Mouse (Mus musculus): ENCODE data around the gene Patj. TPM values are rescaled to one million over a fixed set of nuclear protein-coding genes. Genes with fewer than 3 reads are reported as not detected.
"Not testable (repeated sequence)": the region's sequence is repeated elsewhere in the genome, so short reads cannot be mapped to it uniquely, and the experiment has no call there.

Gene Patj
- polyA plus RNA-seq, 1 experiment: 124 TPM

GRCm38 (mm10) chr4:98698921-98699320, 303.3 kb downstream of the Patj start:
- WGBS: 74% methylated on average over 3 of the region's 3 CpGs
- no peak for DNase-seq
- TF ChIP-seq CTCF (IDR thresholded peaks at IDR 0.05; ENCODE audit: borderline replicate concordance, insufficient read depth, low read depth, low read length): no peak
- TF ChIP-seq POLR2A (IDR thresholded peaks at IDR 0.05; ENCODE audit: borderline replicate concordance, insufficient read depth, low read length): no peak
- no peaks in the 10 kb centered on the region for H3K27me3 ChIP-seq (ENCODE audit: control insufficient read depth, insufficient read depth, low read length)
- no peak overlapping the region for H3K27ac ChIP-seq (ENCODE audit: insufficient read depth, low read length)
- H3K4me1 ChIP-seq (ENCODE audit: control insufficient read depth, insufficient read depth, low read length): peaks cover 6% of the 10 kb centered on the region; the same call in 1 of the 2 replicates
- H3K4me3 ChIP-seq (replicated peaks; ENCODE audit: insufficient read depth, low read depth, low read length): no peak overlapping the region

GRCm38 (mm10) chr4:98700156-98700555, 304.6 kb downstream of the Patj start:
- WGBS: 67% methylated on average over 3 of the region's 3 CpGs
- no peak for DNase-seq
- Histone ChIP-seq H3K4me3 (replicated peaks; ENCODE audit: insufficient read depth, low read depth, low read length) (no peak overlapping the region), H3K27me3 (ENCODE audit: control insufficient read depth, insufficient read depth, low read length) (no peaks in the 10 kb centered on the region), H3K4me1 (ENCODE audit: control insufficient read depth, insufficient read depth, low read length) (0 out of 2 replicates have a peak, but pooled peaks cover 5% of the 10 kb centered on the region), H3K27ac (ENCODE audit: insufficient read depth, low read length) (no peak overlapping the region)
- TF ChIP-seq POLR2A (IDR thresholded peaks at IDR 0.05; ENCODE audit: borderline replicate concordance, insufficient read depth, low read length): no peak
- no peak for TF ChIP-seq CTCF (IDR thresholded peaks at IDR 0.05; ENCODE audit: borderline replicate concordance, insufficient read depth, low read depth, low read length)

GRCm38 (mm10) chr4:98702201-98702894, 306.8 kb downstream of the Patj start:
- no peaks in the 10 kb centered on the region for H3K27me3 ChIP-seq (ENCODE audit: control insufficient read depth, insufficient read depth, low read length)
- no peak overlapping the region for H3K4me3 ChIP-seq (replicated peaks; ENCODE audit: insufficient read depth, low read depth, low read length)
- 25% methylated on average over 12 of the region's 12 CpGs for WGBS
- DNase-seq: peak; percentile 65 to 84
- peak; percentile 91 for TF ChIP-seq CTCF (IDR thresholded peaks at IDR 0.05; ENCODE audit: borderline replicate concordance, insufficient read depth, low read depth, low read length)
- TF ChIP-seq POLR2A (IDR thresholded peaks at IDR 0.05; ENCODE audit: borderline replicate concordance, insufficient read depth, low read length): no peak
- H3K27ac ChIP-seq (ENCODE audit: insufficient read depth, low read length): no peak overlapping the region
- 0 out of 2 replicates have a peak, but pooled peaks cover 5% of the 10 kb centered on the region for H3K4me1 ChIP-seq (ENCODE audit: control insufficient read depth, insufficient read depth, low read length)

- H3K4me3 ChIP-seq (replicated peaks; ENCODE audit: insufficient read depth, low read depth, low read length): no peak overlapping the region
- no peak for DNase-seq
- WGBS: 95% methylated on average over 8 of the region's 8 CpGs
- TF ChIP-seq POLR2A (IDR thresholded peaks at IDR 0.05; ENCODE audit: borderline replicate concordance, insufficient read depth, low read length) (no peak), CTCF (IDR thresholded peaks at IDR 0.05; ENCODE audit: borderline replicate concordance, insufficient read depth, low read depth, low read length) (no peak)
- H3K27me3 ChIP-seq (ENCODE audit: control insufficient read depth, insufficient read depth, low read length): no peaks in the 10 kb centered on the region
- no peak overlapping the region for H3K27ac ChIP-seq (ENCODE audit: insufficient read depth, low read length)
- H3K4me1 ChIP-seq (ENCODE audit: control insufficient read depth, insufficient read depth, low read length): peaks cover 3% of the 10 kb centered on the region; the same call in 1 of the 2 replicates
These were observed 315.3 kb downstream of the Patj start for GRCm38 (mm10) chr4:98710891-98711290.

- H3K4me1 ChIP-seq (ENCODE audit: control insufficient read depth, insufficient read depth, low read length): peaks cover 3% of the 10 kb centered on the region; the same call in 1 of the 2 replicates
- 84% methylated on average over 17 of the region's 17 CpGs for WGBS
- no peaks in the 10 kb centered on the region for H3K27me3 ChIP-seq (ENCODE audit: control insufficient read depth, insufficient read depth, low read length)
- DNase-seq: no peak
- H3K4me3 ChIP-seq (replicated peaks; ENCODE audit: insufficient read depth, low read depth, low read length): no peak overlapping the region
- no peak overlapping the region for H3K27ac ChIP-seq (ENCODE audit: insufficient read depth, low read length)
- no peak for TF ChIP-seq CTCF (IDR thresholded peaks at IDR 0.05; ENCODE audit: borderline replicate concordance, insufficient read depth, low read depth, low read length)
- no peak for TF ChIP-seq POLR2A (IDR thresholded peaks at IDR 0.05; ENCODE audit: borderline replicate concordance, insufficient read depth, low read length)
These were observed 322.4 kb downstream of the Patj start for GRCm38 (mm10) chr4:98717735-98718546.

GRCm38 (mm10) chr4:98718547-98718917, 322.9 kb downstream of the Patj start:
- DNase-seq: no peak
- 88% methylated on average over 10 of the region's 10 CpGs for WGBS
- Histone ChIP-seq H3K27me3 (ENCODE audit: control insufficient read depth, insufficient read depth, low read length) (no peaks in the 10 kb centered on the region), H3K27ac (ENCODE audit: insufficient read depth, low read length) (no peak overlapping the region), H3K4me1 (ENCODE audit: control insufficient read depth, insufficient read depth, low read length) (peaks cover 3% of the 10 kb centered on the region; the same call in 1 of the 2 replicates), H3K4me3 (replicated peaks; ENCODE audit: insufficient read depth, low read depth, low read length) (no peak overlapping the region)
- TF ChIP-seq POLR2A (IDR thresholded peaks at IDR 0.05; ENCODE audit: borderline replicate concordance, insufficient read depth, low read length): no peak
- TF ChIP-seq CTCF (IDR thresholded peaks at IDR 0.05; ENCODE audit: borderline replicate concordance, insufficient read depth, low read depth, low read length): no peak

- no peak overlapping the region for H3K27ac ChIP-seq (ENCODE audit: insufficient read depth, low read length)
- no peak overlapping the region for H3K4me3 ChIP-seq (replicated peaks; ENCODE audit: insufficient read depth, low read depth, low read length)
- H3K4me1 ChIP-seq (ENCODE audit: control insufficient read depth, insufficient read depth, low read length): no peaks in the 10 kb centered on the region
- H3K27me3 ChIP-seq (ENCODE audit: control insufficient read depth, insufficient read depth, low read length): no peaks in the 10 kb centered on the region
- TF ChIP-seq POLR2A (IDR thresholded peaks at IDR 0.05; ENCODE audit: borderline replicate concordance, insufficient read depth, low read length) (0 out of 2 replicates have a peak, but pooled peaks have one; percentile 3), CTCF (IDR thresholded peaks at IDR 0.05; ENCODE audit: borderline replicate concordance, insufficient read depth, low read depth, low read length) (peak; percentile 89)
- WGBS: 15% methylated on average over 8 of the region's 8 CpGs
- DNase-seq: peak; percentile 58 to 70
These were observed 326.9 kb downstream of the Patj start for GRCm38 (mm10) chr4:98722454-98722853.

- DNase-seq: not testable (repeated sequence)
These were observed 329.1 kb downstream of the Patj start for GRCm38 (mm10) chr4:98724682-98725081.

More at GRCm38 (mm10) chr4:98724682-98725081, 329.1 kb downstream of the Patj start:
- H3K27me3 ChIP-seq (ENCODE audit: control insufficient read depth, insufficient read depth, low read length); H3K4me3 ChIP-seq (replicated peaks; ENCODE audit: insufficient read depth, low read depth, low read length); H3K4me1 ChIP-seq (ENCODE audit: control insufficient read depth, insufficient read depth, low read length); H3K27ac ChIP-seq (ENCODE audit: insufficient read depth, low read length): not testable (repeated sequence)
- 82% methylated on average over 1 of the region's 1 CpGs for WGBS
